Mouse (Mus musculus): ENCODE measurements around the gene Scn5a.
A peak's percentile ranks its signal among the peaks of the same experiment; 100 is the strongest.

GRCm38 (mm10) chr9:119469691-119470353 is 109.0 kb downstream of the Scn5a start:
- TF ChIP-seq CTCF (IDR thresholded peaks at IDR 0.05; ENCODE audit: low read depth) (no peak), EP300 (IDR thresholded peaks at IDR 0.05; ENCODE audit: low read depth) (peak; percentile 62)

All from liver, embryonic 14.5 days (tissue).